Mouse (Mus musculus): ENCODE measurements around the gene Tapbp.
"Not testable (repeated sequence)": the region's sequence is repeated elsewhere in the genome, so short reads cannot be mapped to it uniquely, and the experiment has no call there.

The Tapbp gene

GRCm38 (mm10) chr17:33903911-33904651 lies 11.6 kb upstream of the Tapbp start:
- in situ Hi-C loops (cut with MboI, MseI) = not testable (repeated sequence)

DNA sequence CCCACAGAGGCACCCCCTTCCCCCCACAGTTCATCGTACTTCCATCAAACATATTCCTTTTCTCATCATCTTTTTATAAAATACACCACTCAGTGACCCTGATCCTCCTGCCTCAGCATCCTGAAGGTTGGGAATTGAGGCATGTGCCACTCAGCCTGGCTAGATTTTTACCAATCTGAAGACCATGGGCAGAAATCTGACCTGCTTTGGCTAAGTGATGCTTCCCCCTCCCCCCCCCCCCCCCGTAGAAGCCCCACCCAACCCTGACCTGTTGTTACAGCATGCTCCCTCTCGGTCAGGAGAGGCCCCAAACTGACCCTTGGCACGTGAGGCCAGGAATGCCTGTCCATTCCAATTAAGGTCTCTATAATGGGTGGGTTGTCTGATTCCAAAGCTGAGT lies 10.9 kb upstream of the Tapbp start, which contains the start of gene Platr17:
Platr17 (plus strand) TSS at position 301 of the 400 bp plus-strand sequence.
- in situ Hi-C loops (cut with MboI, MseI) = not testable (repeated sequence)

DNA sequence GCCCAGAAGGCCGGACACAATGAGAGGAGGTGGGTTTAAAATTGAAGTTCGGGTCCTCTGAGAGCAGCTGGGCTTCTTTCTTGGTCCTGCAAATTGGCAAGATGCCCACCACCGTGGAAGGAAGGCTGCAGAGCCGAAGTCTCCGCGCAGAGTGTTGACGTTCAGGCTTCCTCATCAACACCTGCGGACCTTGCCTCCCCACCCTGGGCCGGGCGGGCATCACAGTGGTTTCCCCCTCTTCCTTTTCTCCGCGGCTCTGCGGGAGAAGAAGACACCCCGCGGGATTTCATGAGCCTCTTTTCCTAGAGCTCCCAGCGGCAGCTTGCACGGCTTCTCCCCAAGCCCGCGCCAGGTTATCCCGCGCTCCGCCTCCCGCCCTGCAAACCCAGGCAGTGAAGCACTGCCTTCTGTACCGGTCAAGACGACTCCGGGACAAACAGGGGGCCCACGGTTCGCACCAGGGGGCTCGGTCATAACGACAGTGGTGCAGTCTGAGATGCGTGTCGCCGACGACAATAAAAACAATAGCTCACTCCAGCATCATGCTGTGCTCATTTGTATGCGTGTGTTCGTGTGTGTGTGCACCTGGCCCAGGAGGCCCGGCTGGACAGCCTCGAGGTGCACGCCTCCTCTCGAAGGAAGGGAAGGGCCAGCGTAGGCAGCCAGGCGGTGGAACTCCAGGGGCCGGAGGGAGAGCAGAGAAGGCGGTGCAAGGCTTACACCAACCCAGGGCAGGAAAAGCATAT lies 7.2 kb upstream of the Tapbp start:
- in situ Hi-C loops (cut with MboI, MseI) = no loop called here

- in situ Hi-C loops (cut with MboI, MseI) = no loop called here
These were observed 6.4 kb upstream of the Tapbp start, which contains the start of gene Daxx for GRCm38 (mm10) chr17:33909077-33909868. Gene Daxx, plus strand, starts transcription at chr17:33909414.

DNA sequence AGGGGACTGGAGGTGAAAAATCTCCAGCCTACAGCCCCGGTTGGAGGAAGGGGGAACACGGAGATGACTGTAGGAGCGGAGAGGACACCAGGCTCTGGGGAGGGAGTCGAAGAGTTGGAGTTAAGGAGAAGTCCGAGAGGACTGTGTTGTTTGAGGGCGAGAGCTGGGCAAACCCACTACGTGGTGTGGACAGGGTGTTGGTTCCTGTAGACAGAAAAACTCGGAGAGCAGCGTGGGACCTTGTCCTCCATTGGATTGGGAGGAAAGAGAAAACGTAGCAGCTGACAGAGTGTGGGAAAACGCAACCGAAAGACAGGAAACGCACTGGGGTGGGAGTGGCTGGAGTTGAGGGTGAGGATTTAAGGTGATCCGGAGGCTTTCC lies 5.8 kb upstream of the Tapbp start:
- in situ Hi-C loops (cut with MboI, MseI) = no loop called here

DNA sequence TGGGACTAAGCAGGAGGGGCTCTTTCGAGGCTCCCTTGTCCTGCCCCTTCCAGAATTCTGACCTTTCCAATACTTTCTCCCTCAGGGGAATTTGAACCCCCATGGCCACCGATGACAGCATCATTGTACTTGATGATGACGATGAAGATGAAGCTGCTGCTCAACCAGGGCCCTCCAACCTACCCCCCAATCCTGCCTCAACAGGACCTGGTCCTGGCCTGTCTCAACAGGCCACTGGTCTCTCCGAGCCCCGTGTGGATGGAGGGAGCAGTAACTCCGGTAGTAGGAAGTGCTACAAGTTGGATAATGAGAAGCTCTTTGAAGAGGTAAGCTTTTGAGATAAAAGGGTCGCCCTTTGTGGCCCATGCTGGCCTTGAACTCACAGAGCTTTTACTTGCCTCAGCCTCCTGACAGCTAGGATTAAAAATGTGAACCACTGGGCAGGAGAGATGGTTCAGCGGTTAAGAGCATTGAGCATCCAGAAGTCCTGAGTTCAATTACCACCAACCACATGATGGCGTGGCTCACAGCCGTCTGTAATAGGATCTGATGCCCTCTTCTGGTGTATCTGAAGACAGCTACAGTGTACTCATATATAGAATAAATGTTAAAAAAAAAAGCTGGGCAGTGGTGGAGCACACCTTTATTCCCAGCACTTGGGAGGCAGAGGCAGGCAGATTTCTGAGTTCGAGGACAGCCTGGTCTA lies 5.2 kb upstream of the Tapbp start:
- in situ Hi-C loops (cut with MboI, MseI) = no loop called here

DNA sequence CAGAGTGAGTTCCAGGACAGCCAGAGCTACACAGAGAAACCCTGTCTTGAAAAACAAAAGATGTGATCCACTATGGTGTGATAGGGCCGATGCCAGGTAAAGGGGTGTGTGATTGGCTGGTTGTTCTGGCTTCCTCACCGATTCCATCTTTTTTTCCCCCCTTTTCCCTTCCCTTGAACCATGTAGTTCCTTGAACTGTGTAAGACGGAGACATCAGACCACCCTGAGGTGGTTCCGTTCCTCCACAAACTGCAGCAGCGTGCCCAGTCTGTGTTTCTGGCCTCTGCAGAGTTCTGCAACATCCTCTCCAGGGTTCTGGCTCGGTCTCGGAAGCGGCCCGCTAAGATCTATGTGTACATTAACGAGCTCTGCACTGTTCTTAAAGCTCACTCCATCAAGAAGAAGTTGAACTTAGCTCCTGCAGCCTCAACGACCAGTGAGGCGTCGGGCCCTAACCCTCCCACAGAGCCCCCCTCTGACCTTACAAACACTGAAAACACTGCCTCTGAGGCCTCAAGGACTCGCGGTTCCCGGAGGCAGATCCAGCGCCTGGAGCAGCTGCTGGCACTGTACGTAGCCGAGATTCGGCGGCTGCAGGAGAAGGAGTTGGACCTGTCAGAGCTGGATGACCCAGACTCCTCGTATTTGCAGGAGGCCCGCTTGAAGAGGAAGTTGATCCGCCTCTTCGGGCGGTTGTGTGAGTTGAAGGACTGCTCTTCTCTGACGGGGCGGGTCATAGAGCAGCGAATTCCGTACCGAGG lies 4.5 kb upstream of the Tapbp start:
- in situ Hi-C loops (cut with MboI, MseI) = no loop called here

GRCm38 (mm10) chr17:33911813-33912414 lies 3.8 kb upstream of the Tapbp start:
- in situ Hi-C loops (cut with MboI, MseI) = no loop called here

- in situ Hi-C loops (cut with MboI, MseI) = no loop called here
These were observed 2.4 kb upstream of the Tapbp start for GRCm38 (mm10) chr17:33913264-33913663.

DNA sequence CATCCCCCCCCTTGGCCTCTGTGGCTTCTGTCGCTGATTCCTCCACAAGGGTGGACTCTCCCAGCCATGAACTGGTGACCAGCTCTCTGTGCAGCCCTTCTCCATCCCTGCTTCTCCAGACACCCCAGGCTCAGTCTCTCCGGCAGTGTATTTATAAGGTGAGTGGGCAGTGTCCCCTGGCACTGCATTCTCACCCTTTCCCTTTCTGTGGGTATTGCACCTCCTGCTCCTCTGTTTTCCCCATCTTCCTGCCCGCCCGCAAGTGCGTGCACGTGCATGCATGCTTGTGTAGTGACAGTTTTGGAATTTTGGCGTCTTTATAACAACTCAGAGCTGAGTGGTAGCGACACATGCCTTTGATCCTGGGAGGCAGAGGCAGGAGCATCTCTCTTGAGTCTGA lies 1.8 kb upstream of the Tapbp start:
- in situ Hi-C loops (cut with MboI, MseI) = no loop called here

DNA sequence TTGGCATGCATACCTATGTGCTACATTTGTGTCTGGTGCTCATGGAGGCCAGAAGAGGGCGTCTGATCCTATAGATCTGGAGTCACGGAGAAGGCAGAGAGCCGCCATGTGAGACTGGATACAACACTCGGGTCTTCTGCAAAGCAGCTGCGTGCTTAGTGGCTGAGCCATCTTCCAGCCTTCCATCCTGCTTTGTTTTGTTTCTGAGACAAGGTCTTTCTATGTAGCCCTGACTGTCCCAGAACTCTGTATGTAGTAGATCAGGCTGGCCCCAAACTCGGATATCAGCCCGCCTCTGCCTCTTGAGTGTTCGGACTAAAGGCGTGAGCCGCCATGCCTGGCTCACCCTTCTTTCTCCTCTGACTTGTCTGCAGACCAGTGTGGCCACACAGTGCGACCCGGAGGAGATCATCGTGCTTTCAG lies 719 bp upstream of the Tapbp start:
- in situ Hi-C loops (cut with MboI, MseI) = no loop called here

- in situ Hi-C loops (cut with MboI, MseI) = no loop called here
These were observed 595 bp downstream of the Tapbp start for GRCm38 (mm10) chr17:33916294-33916693.

DNA sequence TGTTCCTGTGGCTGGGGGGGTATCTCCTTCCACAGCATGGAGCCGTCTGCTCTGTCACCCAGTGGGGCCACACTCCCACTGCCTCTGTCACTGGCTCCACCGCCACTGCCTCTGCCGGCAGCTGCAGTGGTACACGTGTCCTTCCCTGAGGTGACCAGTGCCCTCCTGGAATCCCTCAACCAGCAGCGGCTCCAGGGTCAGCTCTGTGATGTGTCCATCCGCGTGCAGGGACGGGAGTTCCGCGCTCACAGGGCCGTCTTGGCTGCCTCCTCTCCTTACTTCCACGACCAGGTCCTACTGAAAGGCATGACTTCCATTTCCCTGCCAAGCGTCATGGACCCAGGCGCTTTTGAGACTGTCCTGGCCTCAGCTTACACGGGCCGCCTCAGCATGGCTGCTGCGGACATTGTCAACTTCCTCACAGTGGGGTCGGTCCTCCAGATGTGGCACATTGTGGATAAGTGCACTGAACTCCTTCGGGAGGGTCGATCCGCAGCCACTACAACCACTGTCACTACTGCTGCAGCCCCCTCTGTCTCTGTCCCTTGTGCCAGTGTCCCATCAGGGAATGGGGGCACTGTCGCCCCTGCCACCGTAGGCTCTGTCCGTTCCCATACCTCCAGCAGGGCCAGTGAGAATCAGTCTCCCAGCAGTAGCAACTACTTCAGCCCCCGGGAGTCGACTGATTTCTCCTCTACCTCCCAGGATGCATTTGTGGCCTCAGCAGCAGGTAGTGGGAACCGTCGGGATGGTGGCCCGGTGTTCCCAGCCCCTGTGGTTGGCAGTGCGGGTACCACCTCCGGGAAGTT lies 1.4 kb downstream of the Tapbp start:
- in situ Hi-C loops (cut with MboI, MseI) = no loop called here

DNA sequence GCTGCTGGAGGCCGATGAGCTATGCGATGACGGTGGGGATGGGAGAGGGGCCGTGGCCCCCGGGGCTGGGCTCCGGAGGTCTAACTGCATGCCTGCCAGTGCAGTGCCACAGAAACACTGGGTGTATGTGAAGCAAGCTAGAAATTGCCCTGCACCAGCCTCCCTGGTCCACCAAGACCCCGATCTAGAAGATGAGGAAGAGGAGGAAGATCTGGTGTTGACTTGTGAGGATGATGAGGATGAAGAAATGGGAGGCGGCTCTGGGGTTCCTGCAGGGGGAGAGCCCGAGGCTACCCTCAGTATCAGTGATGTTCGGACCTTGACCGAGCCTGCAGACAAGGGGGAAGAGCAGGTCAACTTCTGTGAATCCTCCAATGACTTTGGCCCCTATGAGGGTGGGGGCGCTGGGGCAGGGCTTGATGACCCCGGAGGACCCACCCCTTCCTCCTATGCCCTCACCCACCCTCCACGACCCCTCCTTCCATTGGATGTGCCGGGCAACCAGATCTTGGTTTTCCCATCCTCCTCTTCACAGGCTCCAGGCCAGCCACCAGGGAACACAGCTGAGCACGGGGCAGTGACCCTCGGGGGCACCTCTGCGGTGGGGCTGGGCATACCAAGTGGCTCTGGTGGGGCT lies 2.1 kb downstream of the Tapbp start:
- in situ Hi-C loops (cut with MboI, MseI) = no loop called here

- in situ Hi-C loops (cut with MboI, MseI) = no loop called here
These were observed 2.8 kb downstream of the Tapbp start for GRCm38 (mm10) chr17:33918293-33919203.

DNA sequence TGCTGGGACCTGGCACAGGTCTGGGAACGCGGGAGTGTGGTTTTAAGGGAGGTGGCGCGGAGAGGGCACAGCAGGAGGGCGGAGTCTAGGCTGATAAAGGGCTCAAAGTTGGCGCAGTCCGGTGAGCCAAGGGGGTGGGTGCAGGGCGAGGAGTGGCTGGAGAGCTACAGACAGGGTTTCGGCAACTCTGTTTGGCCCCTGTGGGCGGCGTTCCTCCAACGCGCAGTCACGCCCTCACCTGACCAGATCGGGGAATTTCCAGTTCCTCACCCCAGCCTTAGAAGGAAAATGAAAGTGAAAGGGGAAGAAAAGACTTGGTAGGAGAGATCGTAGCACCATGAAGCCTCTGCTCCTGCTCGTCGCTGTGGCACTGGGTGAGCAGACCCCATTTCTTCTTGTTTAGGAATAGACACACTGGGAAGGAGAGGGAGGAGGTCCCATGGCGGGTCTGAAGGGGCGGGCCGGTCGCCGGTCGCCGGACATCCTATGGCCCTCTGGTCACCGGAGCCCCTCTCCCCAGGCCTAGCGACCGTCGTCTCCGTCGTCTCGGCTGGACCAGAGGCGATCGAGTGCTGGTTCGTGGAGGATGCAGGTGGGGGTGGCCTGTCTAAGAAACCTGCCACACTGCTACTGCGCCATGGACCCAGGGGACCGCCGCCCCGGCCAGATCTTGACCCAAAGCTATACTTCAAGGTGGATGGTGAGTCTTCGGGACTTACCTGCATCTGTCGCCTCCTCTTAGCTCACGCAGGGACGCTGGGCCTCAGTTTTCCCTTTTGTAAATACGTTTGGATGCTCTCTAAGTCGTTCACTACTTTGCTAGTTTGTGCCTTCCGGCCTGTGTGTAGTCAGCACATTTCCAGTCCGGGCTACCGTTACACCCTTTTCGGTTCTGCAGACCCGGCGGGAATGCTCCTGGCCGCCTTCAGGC lies 3.9 kb downstream of the Tapbp start:
- in situ Hi-C loops (cut with MboI, MseI) = no loop called here
